Mouse (Mus musculus) heart, adult 2 months (tissue): Measurements from ENCODE around the gene 1520401A03Rik. TPM values are rescaled to one million over a fixed set of nuclear protein-coding genes. Genes with fewer than 3 reads are reported as not detected.

ENCODE experiments used
- DNase-seq, 2 experiments: peaks; one replicate each; pipeline ENCODE4 v3.0.0; 2021
- H3K27ac ChIP-seq: fragments of 200-600 bp; 2 replicates; pipeline ENCODE4 v1.8.1; 2022
- H3K27me3 ChIP-seq: fragments of 200-500 bp; 2 replicates; pipeline ENCODE4 v1.6.1; 2012; ENCODE audit warnings: mild to moderate bottlenecking, low read length, inconsistent platforms, mixed read lengths; ENCODE audit not compliant: control insufficient read depth, insufficient read depth
- H3K36me3 ChIP-seq: fragments of 200-500 bp; 2 replicates; pipeline ENCODE4 v1.6.1; 2012; ENCODE audit warnings: low read length, inconsistent platforms; ENCODE audit not compliant: control insufficient read depth, insufficient read depth
- H3K4me1 ChIP-seq: fragments of 200-500 bp; 2 replicates; pipeline ENCODE4 v1.6.1; 2011; ENCODE audit warnings: low read length; ENCODE audit not compliant: control insufficient read depth, insufficient read depth
- H3K4me3 ChIP-seq: fragments of 200-600 bp; 2 replicates; pipeline ENCODE4 v1.8.1; 2022
- H3K79me2 ChIP-seq: fragments of 200-500 bp; replicated peaks from 2 replicates; pipeline ENCODE4 v1.6.1; 2012; ENCODE audit warnings: mild to moderate bottlenecking, inconsistent platforms, low read length, moderate library complexity, mixed read lengths; ENCODE audit not compliant: control insufficient read depth, insufficient read depth
- H3K9ac ChIP-seq: fragments of 200-500 bp; 2 replicates; pipeline ENCODE4 v1.6.1; 2012; ENCODE audit warnings: low read depth, mild to moderate bottlenecking, control low read depth, inconsistent platforms, low read length, mixed read lengths
- CTCF ChIP-seq: fragments of 200-600 bp; IDR thresholded peaks from 2 replicates; pipeline ENCODE4 v1.8.1; 2022; ENCODE audit warnings: antibody characterized with exemption, mild to moderate bottlenecking, moderate library complexity
- EP300 ChIP-seq: fragments of 200-500 bp; IDR thresholded peaks from 2 replicates; pipeline ENCODE4 v1.6.1; 2011; ENCODE audit warnings: low read depth, low read length, control low read depth; ENCODE audit not compliant: insufficient read depth
- POLR2A ChIP-seq: fragments of 200-500 bp; IDR thresholded peaks from 2 replicates; pipeline ENCODE4 v1.6.1; 2011; ENCODE audit warnings: mild to moderate bottlenecking, low read depth, low read length, control low read depth; ENCODE audit not compliant: insufficient read depth
- WGBS: fragments of 180-500 bp; shearing (Covaris S2); methylation state at CpG from one replicate; pipeline ENCODE4 v1.1.7; 2018; 5-methylcytosine and 5-hydroxymethylcytosine counted together
- intact Hi-C: fragments of 180-260 bp; cut with DNase I; formaldehyde crosslinking; loops from one replicate; pipeline ENCODE4 v1.15.1; 2025
- polyA plus RNA-seq: library from polyadenylated mRNA; depleted of rRNA; stranded (reverse); fragments of >200 nt; gene quantifications from 2 replicates; pipeline ENCODE4 v1.2.3, GENCODE M21; 2012
- total RNA-seq, 2 experiments: library from RNA; stranded (reverse); gene quantifications; 2 replicates each; pipeline ENCODE4 v1.2.3; 2021

Gene 1520401A03Rik
- total and polyA plus RNA-seq, 3 experiments, result not detected

DNA sequence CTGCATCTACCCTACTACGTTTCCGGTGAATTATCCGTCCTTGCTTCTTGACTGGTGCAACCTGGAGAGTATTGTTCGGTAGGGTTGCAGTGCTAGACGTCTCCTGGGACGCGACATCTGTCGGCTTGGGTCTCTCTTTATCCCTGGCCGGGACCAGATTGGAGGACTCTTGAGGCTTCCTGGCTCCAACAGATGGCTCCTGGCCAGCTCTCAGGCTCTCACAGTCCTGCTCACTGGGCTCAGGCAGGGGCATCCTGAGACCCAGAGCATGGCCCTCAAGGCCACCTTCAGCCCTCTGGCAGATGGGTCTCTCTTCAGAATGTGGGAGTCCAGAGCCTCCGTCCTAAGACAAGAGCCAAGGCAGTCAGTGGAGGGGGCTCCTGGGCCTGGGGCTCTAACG lies 40.4 kb upstream of the 1520401A03Rik start:
- no peaks in the 10 kb centered on the region for H3K79me2 ChIP-seq
- 69% methylated on average over 11 of the region's 11 CpGs for WGBS
- no peak overlapping the region for H3K9ac ChIP-seq
- no peaks in the 10 kb centered on the region for H3K4me1 ChIP-seq
- intact Hi-C loops, result no loop called here
- TF ChIP-seq POLR2A, result no peak
- TF ChIP-seq CTCF, result no peak
- TF ChIP-seq EP300, result no peak
- no peaks in the 10 kb centered on the region for H3K27me3 ChIP-seq
- no peaks in the 10 kb centered on the region for H3K36me3 ChIP-seq
- H3K27ac ChIP-seq, result no peak overlapping the region
- DNase-seq, result no peak
- no peak overlapping the region for H3K4me3 ChIP-seq

DNA sequence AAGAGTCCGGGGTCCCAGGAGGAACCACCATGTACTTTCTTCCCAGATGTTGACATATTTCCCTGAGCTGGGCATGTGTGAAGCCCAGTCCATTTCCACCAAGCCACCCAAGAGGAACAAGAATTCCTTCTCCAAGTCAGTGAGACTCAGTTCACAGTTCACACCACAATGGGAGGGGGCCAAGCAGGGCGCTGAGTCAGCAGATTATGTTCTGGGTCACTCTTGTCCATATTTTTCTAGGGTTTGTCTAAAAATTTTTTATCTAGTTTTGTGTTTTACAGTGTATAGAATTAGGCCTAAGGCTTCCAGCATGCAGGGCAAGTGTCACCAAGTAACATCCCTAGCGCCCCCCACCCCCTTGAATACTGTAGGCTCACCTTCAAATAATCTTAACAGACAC lies 38.6 kb upstream of the 1520401A03Rik start:
- H3K27me3 ChIP-seq, result no peaks in the 10 kb centered on the region
- 96% methylated on average over 3 of the region's 3 CpGs for WGBS
- no peak overlapping the region for H3K9ac ChIP-seq
- H3K36me3 ChIP-seq, result no peaks in the 10 kb centered on the region
- no peak for DNase-seq
- H3K79me2 ChIP-seq, result no peaks in the 10 kb centered on the region
- H3K4me3 ChIP-seq, result no peak overlapping the region
- TF ChIP-seq POLR2A (no peak), EP300 (no peak), CTCF (no peak)
- intact Hi-C loops, result no loop called here
- H3K27ac ChIP-seq, result no peak overlapping the region
- H3K4me1 ChIP-seq, result no peaks in the 10 kb centered on the region

DNA sequence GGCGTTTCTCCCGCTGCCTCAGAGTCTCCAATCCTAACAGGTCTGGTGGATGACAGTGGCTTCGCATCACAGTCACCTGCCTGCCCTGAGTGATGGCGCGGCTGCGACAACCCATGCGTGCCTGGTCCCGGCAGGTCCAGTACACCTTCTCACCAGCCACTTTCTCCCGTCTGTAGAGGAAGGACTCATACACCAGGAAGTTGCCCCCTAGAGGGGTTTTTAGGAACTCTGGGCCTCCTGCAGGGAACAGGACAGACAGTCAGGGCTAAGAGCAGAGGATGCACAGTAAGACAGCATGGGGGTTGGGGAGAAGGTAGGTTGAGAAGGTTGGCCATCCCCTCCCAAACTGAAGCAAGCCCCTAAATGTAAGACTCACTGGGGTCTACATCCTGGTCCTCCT lies 37.6 kb upstream of the 1520401A03Rik start:
- no peaks in the 10 kb centered on the region for H3K79me2 ChIP-seq
- WGBS, result 91% methylated on average over 9 of the region's 9 CpGs
- no peak overlapping the region for H3K9ac ChIP-seq
- intact Hi-C loops, result no loop called here
- H3K27ac ChIP-seq, result no peak overlapping the region
- TF ChIP-seq EP300 (no peak), CTCF (no peak)
- no peaks in the 10 kb centered on the region for H3K27me3 ChIP-seq
- no peaks in the 10 kb centered on the region for H3K4me1 ChIP-seq
- H3K36me3 ChIP-seq, result no peaks in the 10 kb centered on the region
- no peak overlapping the region for H3K4me3 ChIP-seq
- no peak for DNase-seq

DNA sequence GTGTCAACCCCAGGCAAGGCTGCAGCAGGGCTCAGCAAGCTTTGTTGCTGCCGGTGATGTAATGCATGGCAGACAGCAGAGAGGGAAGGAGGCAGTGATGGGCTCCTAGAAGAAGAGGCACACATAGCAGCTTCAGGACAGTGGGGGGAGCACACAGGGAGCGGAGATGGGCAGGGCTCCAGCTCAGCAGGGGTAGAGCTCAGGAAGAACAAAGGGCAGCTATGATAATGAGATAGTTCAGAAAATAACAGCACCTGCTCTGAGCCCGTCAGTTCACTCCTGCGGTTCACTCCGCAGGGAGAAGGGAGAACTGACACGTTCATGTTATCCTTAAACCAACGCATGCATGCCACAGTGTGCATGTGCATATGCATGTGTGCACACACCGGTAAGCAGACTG lies 36.2 kb upstream of the 1520401A03Rik start:
- WGBS, result 92% methylated on average over 8 of the region's 8 CpGs
- intact Hi-C loops, result no loop called here
- DNase-seq, result no peak
- no peak overlapping the region for H3K9ac ChIP-seq
- no peaks in the 10 kb centered on the region for H3K27me3 ChIP-seq
- H3K27ac ChIP-seq, result no peak overlapping the region
- no peaks in the 10 kb centered on the region for H3K4me1 ChIP-seq
- H3K4me3 ChIP-seq, result no peak overlapping the region
- no peaks in the 10 kb centered on the region for H3K79me2 ChIP-seq
- H3K36me3 ChIP-seq, result no peaks in the 10 kb centered on the region
- TF ChIP-seq EP300 (no peak), CTCF (no peak), POLR2A (no peak)

DNA sequence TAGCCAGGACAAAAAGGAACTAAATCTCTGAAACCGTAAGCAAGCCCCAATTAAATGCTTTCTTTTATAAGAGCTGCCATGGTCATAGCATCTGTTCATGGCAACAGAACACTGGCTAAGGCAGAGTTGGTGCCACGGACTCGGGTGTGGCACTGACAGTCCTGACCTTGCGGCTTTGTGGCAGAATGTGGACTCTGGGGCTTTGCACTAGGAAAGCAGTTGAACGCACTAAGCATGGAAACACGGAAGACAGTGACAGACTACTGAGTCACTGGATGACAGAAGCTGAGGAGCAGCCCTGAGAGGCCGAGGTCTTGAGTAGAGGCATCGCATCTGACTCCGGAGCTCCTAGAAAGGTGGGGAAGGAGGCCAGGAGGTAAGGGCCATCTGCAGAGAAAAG lies 35.0 kb upstream of the 1520401A03Rik start:
- Histone ChIP-seq H3K79me2 (no peaks in the 10 kb centered on the region), H3K9ac (no peak overlapping the region), H3K27ac (no peak overlapping the region), H3K27me3 (no peaks in the 10 kb centered on the region), H3K4me3 (no peak overlapping the region), H3K4me1 (no peaks in the 10 kb centered on the region), H3K36me3 (no peaks in the 10 kb centered on the region)
- no peak for TF ChIP-seq EP300
- no peak for TF ChIP-seq CTCF
- no peak for TF ChIP-seq POLR2A
- no peak for DNase-seq
- intact Hi-C loops, result no loop called here
- 93% methylated on average over 9 of the region's 9 CpGs for WGBS

DNA sequence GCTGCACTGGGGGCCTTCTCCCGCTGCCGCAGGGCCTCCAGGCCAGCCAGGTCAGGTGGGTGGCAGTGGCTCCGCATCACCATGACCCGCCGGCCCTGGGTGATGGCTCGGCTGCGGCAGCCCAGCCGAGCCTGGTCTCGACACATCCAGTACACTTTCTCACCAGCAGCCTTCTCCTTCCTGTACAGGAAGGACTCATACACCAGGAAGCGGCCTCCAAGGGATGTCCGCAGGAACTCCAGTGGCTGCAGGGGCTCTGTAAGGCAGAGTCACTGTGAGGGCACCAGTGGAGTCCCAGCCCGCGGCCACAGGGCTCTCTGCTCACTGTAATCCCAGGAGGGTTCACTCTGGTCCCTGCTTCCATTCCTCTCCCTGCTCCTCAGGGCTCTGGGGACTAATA lies 33.1 kb upstream of the 1520401A03Rik start:
- H3K36me3 ChIP-seq, result no peaks in the 10 kb centered on the region
- 49% methylated on average over 13 of the region's 13 CpGs for WGBS
- no peak overlapping the region; the same call in 1 of the 2 replicates for H3K4me3 ChIP-seq
- H3K79me2 ChIP-seq, result no peaks in the 10 kb centered on the region
- peak in 1 of 2 experiments; percentile 39 for DNase-seq
- peak overlapping the region; percentile 17; the same call in 1 of the 2 replicates for H3K9ac ChIP-seq
- intact Hi-C loops, result no loop called here
- no peaks in the 10 kb centered on the region for H3K4me1 ChIP-seq
- H3K27ac ChIP-seq, result peak overlapping the region; percentile 70
- H3K27me3 ChIP-seq, result no peaks in the 10 kb centered on the region
- TF ChIP-seq EP300 (no peak), POLR2A (0 out of 2 replicates have a peak, but pooled peaks have one; percentile 20)
